Mouse (Mus musculus): ENCODE measurements around the gene Vmn1r21. TPM values are rescaled to one million over a fixed set of nuclear protein-coding genes. Genes with fewer than 3 reads are reported as not detected.

Vmn1r21 gene
- polyA plus RNA-seq, 2 experiments, result not detected

DNA sequence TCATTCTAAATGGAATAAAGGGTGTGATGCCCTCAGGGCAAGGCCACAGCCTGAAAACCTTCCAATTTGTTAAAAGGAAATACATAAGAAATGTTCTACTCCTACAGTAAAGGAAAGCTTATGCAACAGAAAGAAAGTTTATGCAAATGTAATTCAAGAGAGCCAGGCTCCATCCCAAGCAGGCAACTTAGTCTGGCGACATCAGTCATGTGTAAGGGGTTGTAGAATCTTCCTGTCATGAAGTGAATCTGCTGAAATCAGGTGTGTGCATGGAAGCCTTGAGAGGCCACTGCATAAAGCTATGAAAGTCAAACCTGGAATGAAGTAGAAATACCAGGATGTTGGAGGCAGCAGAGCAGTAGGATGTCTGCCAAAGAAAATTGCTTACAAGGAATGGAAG, 51.2 kb downstream of the Vmn1r21 start:
- H3K9me3 ChIP-seq (ENCODE audit: control insufficient read depth, low read length), result no peaks in the 10 kb centered on the region
- ATAC-seq (ENCODE audit: insufficient read depth), result no peak
- peaks cover 4 to 7% of the 10 kb centered on the region in 2 experiments; a peak in 3 of 4 replicates for H3K4me1 ChIP-seq (replicated peaks; ENCODE audit: control insufficient read depth in 2 of 2, insufficient read depth in 2 of 2, low read length in 1 of 2)
- no peaks in the 10 kb centered on the region for H3K36me3 ChIP-seq (replicated peaks; ENCODE audit: control insufficient read depth, insufficient read depth, low read depth)
- 64% methylated on average over 1 of the region's 1 CpGs for WGBS (ENCODE audit: insufficient replicate concordance)
- no peak for DNase-seq (ENCODE audit: low read depth in 3 of 3, low spot score in 3 of 3)
- H3K9ac ChIP-seq (replicated peaks), result no peak overlapping the region
- TF ChIP-seq EP300 (IDR thresholded peaks at IDR 0.05; ENCODE audit: low read depth), result no peak
- no peak for TF ChIP-seq CTCF (IDR thresholded peaks at IDR 0.05; ENCODE audit: low read depth)
- no peak overlapping the region for H3K4me3 ChIP-seq (ENCODE audit: insufficient read depth in 1 of 2, low read depth in 2 of 2, low read length in 2 of 2)
- H3K27me3 ChIP-seq (ENCODE audit: control insufficient read depth, insufficient read depth, low read length), result no peaks in the 10 kb centered on the region
- no peak overlapping the region for H3K4me2 ChIP-seq (ENCODE audit: low read depth)
- H3K27ac ChIP-seq, result no peak overlapping the region

DNA sequence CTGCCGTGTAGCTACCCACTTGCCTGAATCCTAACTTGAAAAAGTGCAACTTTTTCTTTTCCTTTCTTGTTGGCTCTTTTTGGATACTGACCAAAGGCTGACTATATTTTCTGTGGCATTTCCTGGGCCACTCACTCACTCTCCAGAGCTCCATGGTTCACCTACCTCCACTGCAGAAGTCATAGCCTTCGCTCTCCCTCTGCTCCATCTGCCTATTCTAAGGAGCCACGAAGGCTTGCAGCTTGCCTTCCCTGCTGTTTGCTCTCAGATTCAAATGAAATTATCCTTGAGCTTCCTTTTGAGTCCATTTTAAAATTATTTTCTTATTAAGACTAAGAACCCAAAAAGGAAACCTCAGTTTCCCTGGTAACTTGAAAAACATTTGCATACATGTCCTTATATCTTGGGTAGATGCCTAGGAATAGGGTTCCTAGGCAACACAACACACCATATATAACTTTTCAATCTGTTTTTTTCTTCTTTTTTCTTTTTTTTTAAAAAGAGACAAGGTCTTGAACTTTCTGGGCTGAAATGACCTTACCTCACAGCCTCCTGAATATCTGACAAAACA, 53.2 kb downstream of the Vmn1r21 start:
- H3K4me2 ChIP-seq (ENCODE audit: low read depth), result no peak overlapping the region
- no peak for TF ChIP-seq CTCF (IDR thresholded peaks at IDR 0.05; ENCODE audit: low read depth)
- no peak for TF ChIP-seq EP300 (IDR thresholded peaks at IDR 0.05; ENCODE audit: low read depth)
- no peak overlapping the region for H3K9ac ChIP-seq (replicated peaks)
- DNase-seq (ENCODE audit: low read depth in 3 of 3, low spot score in 3 of 3) (no peak), ATAC-seq (ENCODE audit: insufficient read depth) (no peak)
- peaks cover 5 to 8% of the 10 kb centered on the region in 2 experiments for H3K4me1 ChIP-seq (replicated peaks; ENCODE audit: control insufficient read depth in 2 of 2, insufficient read depth in 2 of 2, low read length in 1 of 2)
- no peaks in the 10 kb centered on the region for H3K27me3 ChIP-seq (ENCODE audit: control insufficient read depth, insufficient read depth, low read length)
- WGBS (ENCODE audit: insufficient replicate concordance), result 87% methylated on average over 3 of the region's 3 CpGs
- no peaks in the 10 kb centered on the region for H3K36me3 ChIP-seq (replicated peaks; ENCODE audit: control insufficient read depth, insufficient read depth, low read depth)
- H3K9me3 ChIP-seq (ENCODE audit: control insufficient read depth, low read length), result no peaks in the 10 kb centered on the region
- H3K4me3 ChIP-seq (ENCODE audit: insufficient read depth in 1 of 2, low read depth in 2 of 2, low read length in 2 of 2), result no peak overlapping the region
- no peak overlapping the region for H3K27ac ChIP-seq

GRCm38 (mm10) chr6:57795835-57796234, 54.3 kb downstream of the Vmn1r21 start:
- H3K4me3 ChIP-seq (ENCODE audit: insufficient read depth in 1 of 2, low read depth in 2 of 2, low read length in 2 of 2), result no peak overlapping the region
- H3K9ac ChIP-seq (replicated peaks), result no peak overlapping the region
- H3K36me3 ChIP-seq (replicated peaks; ENCODE audit: control insufficient read depth, insufficient read depth, low read depth), result no peaks in the 10 kb centered on the region
- no peak overlapping the region for H3K27ac ChIP-seq
- no peaks in the 10 kb centered on the region for H3K27me3 ChIP-seq (ENCODE audit: control insufficient read depth, insufficient read depth, low read length)
- TF ChIP-seq EP300 (IDR thresholded peaks at IDR 0.05; ENCODE audit: low read depth), result no peak
- TF ChIP-seq CTCF (IDR thresholded peaks at IDR 0.05; ENCODE audit: low read depth), result no peak
- no peak for DNase-seq (ENCODE audit: low read depth in 3 of 3, low spot score in 3 of 3)
- ATAC-seq (ENCODE audit: insufficient read depth), result no peak
- H3K4me1 ChIP-seq (replicated peaks; ENCODE audit: control insufficient read depth in 2 of 2, insufficient read depth in 2 of 2, low read length in 1 of 2), result peaks cover 5 to 8% of the 10 kb centered on the region in 2 experiments
- H3K4me2 ChIP-seq (ENCODE audit: low read depth), result no peak overlapping the region
- WGBS (ENCODE audit: insufficient replicate concordance), result 54% methylated on average over 3 of the region's 3 CpGs
- H3K9me3 ChIP-seq (ENCODE audit: control insufficient read depth, low read length), result no peaks in the 10 kb centered on the region

Other genes with a start within 250 kb of the Vmn1r21 start
- 3.5 and 4.7 TPM in 2 replicates for gene Pyurf, start 158.3 kb downstream of the Vmn1r21 start, polyA plus RNA-seq (2012; rRNA removed)
- 6.9 and 7.6 TPM in 2 replicates for gene Pyurf, start 158.3 kb downstream of the Vmn1r21 start, polyA plus RNA-seq (2014; fragmentation: Nextera tagmentation; extraction: Ambion mirVana)
- gene Lancl2, start 147.8 kb downstream of the Vmn1r21 start, polyA plus RNA-seq (2012; rRNA removed), result 4.9 and 7.1 TPM in 2 replicates
- 13.5 and 14.6 TPM in 2 replicates for gene Lancl2, start 147.8 kb downstream of the Vmn1r21 start, polyA plus RNA-seq (2014; fragmentation: Nextera tagmentation; extraction: Ambion mirVana)
- gene Vopp1, start 25.2 kb downstream of the Vmn1r21 start, polyA plus RNA-seq (2012; rRNA removed), result 28.3 and 31.2 TPM in 2 replicates
- gene Vopp1, start 25.2 kb downstream of the Vmn1r21 start, polyA plus RNA-seq (2014; fragmentation: Nextera tagmentation; extraction: Ambion mirVana), result 26.8 and 29.7 TPM in 2 replicates
- gene Vmn1r22, start 57.7 kb upstream of the Vmn1r21 start, polyA plus RNA-seq (2012; rRNA removed), result not detected in 2 replicates
- not detected in 2 replicates for gene Vmn1r22, start 57.7 kb upstream of the Vmn1r21 start, polyA plus RNA-seq (2014; fragmentation: Nextera tagmentation; extraction: Ambion mirVana)
- not detected in 2 replicates for gene Vmn1r23, start 76.5 kb upstream of the Vmn1r21 start, polyA plus RNA-seq (2012; rRNA removed)
- gene Vmn1r23, start 76.5 kb upstream of the Vmn1r21 start, polyA plus RNA-seq (2014; fragmentation: Nextera tagmentation; extraction: Ambion mirVana), result not detected in 2 replicates
- not detected in 2 replicates for gene Vmn1r24, start 111.2 kb upstream of the Vmn1r21 start, polyA plus RNA-seq (2012; rRNA removed)
- gene Vmn1r24, start 111.2 kb upstream of the Vmn1r21 start, polyA plus RNA-seq (2014; fragmentation: Nextera tagmentation; extraction: Ambion mirVana), result not detected in 2 replicates
- not detected in 2 replicates for gene Vmn1r25, start 130.5 kb upstream of the Vmn1r21 start, polyA plus RNA-seq (2012; rRNA removed)
- gene Vmn1r25, start 130.5 kb upstream of the Vmn1r21 start, polyA plus RNA-seq (2014; fragmentation: Nextera tagmentation; extraction: Ambion mirVana), result not detected in 2 replicates
- gene Vmn1r26, start 164.8 kb upstream of the Vmn1r21 start, polyA plus RNA-seq (2012; rRNA removed), result not detected in 2 replicates
- gene Vmn1r26, start 164.8 kb upstream of the Vmn1r21 start, polyA plus RNA-seq (2014; fragmentation: Nextera tagmentation; extraction: Ambion mirVana), result not detected in 2 replicates